Mouse (Mus musculus) CH12.LX (cell line): ENCODE results near the gene Gm42417. TPM values are rescaled to one million over a fixed set of nuclear protein-coding genes. Genes with fewer than 3 reads are reported as not detected.

Experiments used
- DNase-seq: peaks from one replicate; pipeline ENCODE4 v3.0.0-alpha.2; 2013; ENCODE audit errors: extremely low read depth
- H3K27ac ChIP-seq: 2 replicates; pipeline ENCODE4 v1.5.1; 2012; ENCODE audit warnings: low read depth, mild to moderate bottlenecking, control low read depth, moderate library complexity; ENCODE audit not compliant: insufficient read depth
- H3K27me3 ChIP-seq: replicated peaks from 2 replicates; pipeline ENCODE3; 2012; ENCODE audit warnings: inconsistent platforms
- H3K36me3 ChIP-seq, 2 experiments: replicated peaks in 1 of 2; 2 replicates each; pipeline versions ENCODE3 to v1.6.1; 2012; ENCODE audit warnings: inconsistent platforms in 1 of 2, low read length in 1 of 2, mild to moderate bottlenecking in 1 of 2, mixed read lengths in 1 of 2, moderate library complexity in 1 of 2; ENCODE audit not compliant: control insufficient read depth in 1 of 2, insufficient read depth in 1 of 2
- H3K4me1 ChIP-seq, 2 experiments: 2 replicates each; pipeline ENCODE4 v1.6.1; 2012; ENCODE audit warnings: inconsistent platforms in 1 of 2, moderate library complexity in 1 of 2; ENCODE audit not compliant: insufficient read depth in 2 of 2, control insufficient read depth in 1 of 2
- H3K4me2 ChIP-seq: 2 replicates; pipeline ENCODE4 v1.6.1; 2012; ENCODE audit warnings: low read depth, mild to moderate bottlenecking, control low read depth; ENCODE audit not compliant: poor library complexity, insufficient read depth, severe bottlenecking
- H3K4me3 ChIP-seq, 3 experiments: fragments of 150-350 bp in 1 of 3; sonication (generic) in 1 of 3; replicated peaks in 1 of 3; 2 replicates each; pipeline versions ENCODE3 to v1.5.1; 2011 to 2012; ENCODE audit warnings: low read depth in 2 of 3, low read length in 2 of 3, mild to moderate bottlenecking in 2 of 3, moderate library complexity in 2 of 3, control low read depth in 1 of 3, improper control_type of control experiment in 1 of 3, inconsistent platforms in 1 of 3, mixed read lengths in 1 of 3; ENCODE audit not compliant: poor library complexity in 1 of 3
- H3K79me2 ChIP-seq: replicated peaks from 2 replicates; pipeline ENCODE4 v1.6.1; 2012; ENCODE audit warnings: mild to moderate bottlenecking, moderate library complexity; ENCODE audit not compliant: control insufficient read depth, poor library complexity, insufficient read depth, severe bottlenecking; ENCODE audit errors: extremely low read depth
- H3K9ac ChIP-seq: 2 replicates; pipeline ENCODE4 v1.6.1; 2012; ENCODE audit warnings: low read depth, mild to moderate bottlenecking, control low read depth, moderate library complexity; ENCODE audit not compliant: insufficient read depth
- H3K9me3 ChIP-seq: replicated peaks from 2 replicates; pipeline ENCODE3; 2012; ENCODE audit warnings: low read length, inconsistent platforms, mixed read lengths
- CTCF ChIP-seq, 2 experiments: IDR thresholded peaks in 1 of 2; conservative IDR thresholded peaks in 1 of 2; 2 replicates each; pipeline ENCODE4 v1.5.1; 2011 to 2012; ENCODE audit warnings: low read depth in 2 of 2, low read length in 2 of 2, improper control_type of control experiment in 1 of 2, inconsistent platforms in 1 of 2, mild to moderate bottlenecking in 1 of 2, moderate library complexity in 1 of 2
- E2F4 ChIP-seq: IDR thresholded peaks from 2 replicates; pipeline ENCODE4 v1.6.1; 2011; ENCODE audit warnings: low read depth, low read length, improper control_type of control experiment; ENCODE audit not compliant: insufficient replicate concordance
- ELF1 ChIP-seq: IDR thresholded peaks from 2 replicates; pipeline ENCODE4 v1.6.1; 2014; ENCODE audit warnings: low read depth, mild to moderate bottlenecking, inconsistent platforms, low read length, improper control_type of control experiment
- EP300 ChIP-seq: IDR thresholded peaks from 2 replicates; pipeline ENCODE4 v1.6.1; 2011; ENCODE audit warnings: low read length, improper control_type of control experiment
- ETS1 ChIP-seq: conservative IDR thresholded peaks from 2 replicates; pipeline ENCODE4 v1.6.1; 2012; ENCODE audit warnings: low read depth, mild to moderate bottlenecking, inconsistent platforms, low read length, improper control_type of control experiment, moderate library complexity
- GABPA ChIP-seq: IDR thresholded peaks from 2 replicates; pipeline ENCODE4 v1.6.1; 2012; ENCODE audit warnings: low read depth, low read length, improper control_type of control experiment, inconsistent platforms; ENCODE audit not compliant: insufficient replicate concordance
- HCFC1 ChIP-seq: IDR thresholded peaks from 2 replicates; pipeline ENCODE4 v1.6.1; 2012; ENCODE audit warnings: low read depth, mild to moderate bottlenecking, inconsistent platforms, low read length, improper control_type of control experiment
- JUN ChIP-seq: IDR thresholded peaks from 2 replicates; pipeline ENCODE4 v1.6.1; 2011; ENCODE audit warnings: low read depth, mild to moderate bottlenecking, low read length, improper control_type of control experiment, moderate library complexity; ENCODE audit not compliant: insufficient read depth
- JUND ChIP-seq: conservative IDR thresholded peaks from 2 replicates; pipeline ENCODE4 v1.6.1; 2011; ENCODE audit warnings: low read depth, low read length, improper control_type of control experiment
- MAX ChIP-seq: IDR thresholded peaks from 2 replicates; pipeline ENCODE4 v1.6.1; 2011; ENCODE audit warnings: low read length, improper control_type of control experiment
- MEF2A ChIP-seq: IDR thresholded peaks from 2 replicates; pipeline ENCODE4 v1.6.1; 2014; ENCODE audit warnings: low read depth, mild to moderate bottlenecking, inconsistent platforms, low read length, improper control_type of control experiment, borderline replicate concordance
- MXI1 ChIP-seq: IDR thresholded peaks from 2 replicates; pipeline ENCODE4 v1.6.1; 2011; ENCODE audit warnings: mild to moderate bottlenecking, low read depth, low read length, improper control_type of control experiment
- NRF1 ChIP-seq: IDR thresholded peaks from 2 replicates; pipeline ENCODE4 v1.6.1; 2014; ENCODE audit warnings: low read depth, mild to moderate bottlenecking, inconsistent platforms, low read length, improper control_type of control experiment, moderate library complexity
- PAX5 ChIP-seq: IDR thresholded peaks from 2 replicates; pipeline ENCODE4 v1.6.1; 2012; ENCODE audit warnings: low read length, inconsistent platforms, mixed read lengths
- POLR2A ChIP-seq: IDR thresholded peaks from 2 replicates; pipeline ENCODE4 v1.6.1; 2011; ENCODE audit warnings: low read depth, mild to moderate bottlenecking, improper control_type of control experiment, low read length
- POLR2AphosphoS2 ChIP-seq: IDR thresholded peaks from 2 replicates; pipeline ENCODE4 v1.6.1; 2011; ENCODE audit warnings: low read depth, low read length, improper control_type of control experiment
- RCOR1 ChIP-seq: conservative IDR thresholded peaks from 2 replicates; pipeline ENCODE4 v1.6.1; 2012; ENCODE audit warnings: low read depth, mild to moderate bottlenecking, inconsistent platforms, low read length, improper control_type of control experiment
- SMC3 ChIP-seq: IDR thresholded peaks from 2 replicates; pipeline ENCODE4 v1.6.1; 2011; ENCODE audit warnings: low read depth, low read length, improper control_type of control experiment
- TCF12 ChIP-seq: IDR thresholded peaks from 2 replicates; pipeline ENCODE4 v1.6.1; 2014; ENCODE audit warnings: low read depth, mild to moderate bottlenecking, inconsistent platforms, low read length, improper control_type of control experiment
- USF1 ChIP-seq: IDR thresholded peaks from 2 replicates; pipeline ENCODE4 v1.6.1; 2014; ENCODE audit warnings: low read depth, mild to moderate bottlenecking, inconsistent platforms, low read length, improper control_type of control experiment
- USF2 ChIP-seq: conservative IDR thresholded peaks from 2 replicates; pipeline ENCODE4 v1.6.1; 2011; ENCODE audit warnings: low read depth, low read length, improper control_type of control experiment
- ZC3H11A ChIP-seq: IDR thresholded peaks from 2 replicates; pipeline ENCODE4 v1.6.1; 2012; ENCODE audit warnings: low read depth, mild to moderate bottlenecking, inconsistent platforms, low read length, improper control_type of control experiment
- ZKSCAN1 ChIP-seq: IDR thresholded peaks from 2 replicates; pipeline ENCODE4 v1.6.1; 2012; ENCODE audit warnings: low read depth, inconsistent platforms, low read length, improper control_type of control experiment, borderline replicate concordance
- ZMIZ1 ChIP-seq: IDR thresholded peaks from 2 replicates; pipeline ENCODE4 v1.6.1; 2012; ENCODE audit warnings: low read depth, mild to moderate bottlenecking, inconsistent platforms, low read length, improper control_type of control experiment
- dilution Hi-C: fragments of 300-500 bp; cut with MboI; formaldehyde crosslinking; loops from 2 replicates; pipeline ENCODE4 v1.14.3; 2020; ENCODE audit warnings: low sequenced_read_pairs; ENCODE audit not compliant: extremely low pct_unique_long_range_greater_than_20kb, extremely low pct_ligation_motif_present
- in situ Hi-C: fragments of 300-500 bp; cut with MboI; formaldehyde crosslinking; loops from 3 replicates; pipeline ENCODE4 v1.14.3; 2019; ENCODE audit warnings: low sequenced_read_pairs, low pct_ligation_motif_present, low pct_unique_long_range_greater_than_20kb, mixed read lengths
- polyA plus RNA-seq: library from polyadenylated mRNA; unstranded; fragments of >175 nt; gene quantifications from 2 replicates; pipeline ENCODE4 v1.2.1, GENCODE M21; 2012; ENCODE audit warnings: low read depth; ENCODE audit not compliant: insufficient read length
- total RNA-seq, 2 experiments: library from RNA; depleted of rRNA; stranded (reverse); fragments of 300-350 nt in 1 of 2; fragments of >200 nt in 1 of 2; gene quantifications; 2 replicates each; pipeline ENCODE4 v1.2.3; 2012 to 2014

Gm42417 gene
- total and polyA plus RNA-seq, 3 experiments, result 0.08 to 3.9 TPM; not detected in 1

- no peaks in the 10 kb centered on the region for H3K9me3 ChIP-seq
- DNase-seq, result no peak
- TF ChIP-seq JUND (no peak), TCF12 (peak; percentile 64), MAX (no peak), NRF1 (no peak), EP300 (no peak), CTCF (conservative IDR thresholded peaks at IDR 0.05 in 1 of 2, IDR thresholded peaks at IDR 0.05 in 1 of 2; ENCODE audit: low read depth in 2 of 2, low read length in 2 of 2) (no peak), POLR2A (no peak)
- in situ Hi-C loops (no loop called here), dilution Hi-C loops (no loop called here)
- H3K4me2 ChIP-seq, result no peak overlapping the region
- H3K4me1 ChIP-seq, result peaks cover 0 to 9% of the 10 kb centered on the region in 2 experiments; a peak in 2 of 4 replicates
- peaks cover 12% of the 10 kb centered on the region for H3K27me3 ChIP-seq
- H3K27ac ChIP-seq, result no peak overlapping the region
- no peak overlapping the region for H3K4me3 ChIP-seq
- H3K79me2 ChIP-seq, result no peaks in the 10 kb centered on the region
- no peak overlapping the region for H3K9ac ChIP-seq
- H3K36me3 ChIP-seq, result no peaks in the 10 kb centered on the region
These were observed 40.8 kb upstream of the Gm42417 start for GRCm38 (mm10) chr1:36579974-36580383.

DNA sequence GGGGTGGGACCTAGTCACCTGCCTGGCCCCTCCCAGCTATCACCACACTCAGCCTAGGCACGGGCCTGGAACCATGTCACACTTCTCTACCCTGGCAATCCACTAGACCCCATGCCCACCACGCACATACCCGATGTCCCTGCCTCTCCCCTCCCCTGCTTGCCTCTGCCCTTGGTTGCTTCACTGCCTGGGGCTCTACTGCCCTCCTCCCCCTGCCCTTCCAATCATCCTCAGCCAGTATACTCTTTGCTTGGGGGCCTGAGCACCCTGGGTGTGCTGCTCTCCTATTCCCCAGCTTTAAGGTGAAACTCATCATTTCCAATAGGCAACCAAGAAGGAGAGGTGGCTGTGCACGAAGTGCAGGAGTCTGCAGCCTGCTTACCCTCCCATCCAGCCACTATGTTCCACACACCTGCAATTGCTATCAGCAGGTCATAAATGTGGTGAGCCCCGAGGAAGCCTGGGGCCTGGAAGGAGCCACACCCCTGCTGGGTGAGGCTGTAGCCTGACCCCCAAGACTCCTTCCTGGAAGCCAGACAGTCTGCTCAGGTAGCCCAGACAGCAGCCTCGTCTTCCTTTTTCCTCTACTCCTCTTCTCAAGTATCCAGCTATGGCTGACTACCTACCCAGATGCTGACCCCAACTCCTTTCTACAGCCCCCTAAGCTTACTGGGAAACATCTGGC lies 37.9 kb upstream of the Gm42417 start:
- no peak for DNase-seq
- peaks cover 6% of the 10 kb centered on the region for H3K27me3 ChIP-seq
- H3K9ac ChIP-seq, result no peak overlapping the region
- peaks cover 0 to 18% of the 10 kb centered on the region in 2 experiments; a peak in 2 of 4 replicates for H3K4me1 ChIP-seq
- H3K27ac ChIP-seq, result no peak overlapping the region
- no peaks in the 10 kb centered on the region for H3K9me3 ChIP-seq
- TF ChIP-seq MXI1 (no peak), RCOR1 (no peak), ZMIZ1 (no peak), ZC3H11A (no peak), JUND (no peak), PAX5 (no peak), USF2 (no peak), E2F4 (no peak), GABPA (no peak), POLR2AphosphoS2 (no peak), MAX (no peak), ETS1 (no peak), JUN (no peak), MEF2A (no peak), HCFC1 (no peak), USF1 (no peak), POLR2A (no peak), ELF1 (no peak), ZKSCAN1 (no peak), SMC3 (no peak)
- no peaks in the 10 kb centered on the region for H3K36me3 ChIP-seq
- no peak overlapping the region for H3K4me3 ChIP-seq
- no peak overlapping the region for H3K4me2 ChIP-seq
- in situ Hi-C loops (no loop called here), dilution Hi-C loops (no loop called here)
- no peaks in the 10 kb centered on the region for H3K79me2 ChIP-seq
